Mouse (Mus musculus) spleen, adult 18-20 months (tissue): Measurements from ENCODE around the gene Gusb.
A peak's percentile ranks its signal among the peaks of the same experiment; 100 is the strongest.

ENCODE experiments used
- DNase-seq, 2 experiments: peaks; one replicate each; pipeline ENCODE4 v3.0.0; 2022; ENCODE audit warnings: mixed read lengths in 2 of 2

Gusb gene

DNA sequence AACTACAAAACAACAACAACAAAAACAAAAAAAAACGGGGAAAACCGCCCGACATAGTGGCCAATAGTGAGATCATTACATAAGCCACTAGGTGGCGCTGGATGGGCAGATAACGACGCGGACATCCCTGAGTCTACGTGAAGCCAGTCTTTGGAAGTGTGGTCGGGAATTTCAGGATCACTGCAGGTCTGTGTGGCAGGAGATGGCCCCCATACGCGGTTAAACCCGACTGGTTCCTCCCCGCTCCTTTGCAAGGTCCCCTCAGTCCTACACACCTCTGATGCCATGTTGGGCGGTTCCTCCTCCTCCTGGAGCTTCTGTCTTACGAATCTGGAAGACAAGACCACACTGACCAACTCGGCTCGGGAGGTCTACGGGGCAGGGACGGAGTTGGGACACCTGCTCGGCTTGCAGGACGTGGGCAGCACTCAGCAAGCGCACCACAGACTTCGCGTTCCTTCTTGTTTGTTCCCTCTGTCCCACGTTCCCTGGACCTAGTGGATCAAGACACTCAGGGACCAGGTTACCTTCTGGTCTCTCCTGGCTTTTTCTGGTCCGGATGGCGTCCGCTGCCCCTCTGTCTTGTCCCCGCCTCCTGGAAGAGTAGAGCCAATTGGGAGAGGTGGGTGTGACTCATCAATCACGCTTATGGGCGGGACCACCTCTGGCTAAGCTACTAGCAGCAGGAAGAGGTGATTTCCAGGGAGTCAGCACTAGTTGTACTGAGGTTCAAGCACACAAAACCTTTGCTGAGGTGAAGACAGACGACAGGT is 21.1 kb upstream of the Gusb start:
- peak; percentile 69 to 70 for DNase-seq

DNA sequence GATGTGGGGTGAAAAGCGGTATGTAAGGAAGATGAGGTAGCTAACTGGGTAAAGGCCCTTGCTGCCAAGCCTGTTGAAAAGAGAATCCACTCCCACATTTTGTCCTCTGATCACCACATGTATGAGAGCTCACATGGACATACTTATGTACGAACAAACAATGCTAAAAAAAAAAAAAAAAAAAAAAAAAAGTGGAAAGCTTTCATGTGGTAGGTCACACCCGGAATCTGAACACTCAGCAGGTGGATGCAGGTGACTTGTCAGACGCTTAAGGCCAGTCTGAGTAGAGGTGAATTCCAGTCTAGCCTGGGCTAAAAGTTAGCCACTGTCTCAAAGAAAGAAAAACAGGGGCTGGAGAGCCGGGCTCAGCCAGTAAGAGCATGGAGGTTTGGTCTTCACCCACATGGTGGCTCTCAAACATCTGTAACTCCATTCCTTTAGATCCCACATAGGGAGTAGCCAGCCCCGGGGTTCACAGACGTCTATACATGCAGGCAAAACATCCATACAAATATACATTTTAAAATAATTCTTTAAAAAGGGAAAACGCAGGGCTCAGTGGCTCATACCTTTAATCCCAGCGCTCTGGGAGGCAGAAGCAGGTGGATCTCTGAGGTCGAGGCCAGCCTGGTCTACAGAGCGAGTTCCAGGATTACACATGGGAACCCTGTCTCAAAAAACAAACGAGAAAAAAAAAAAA is 20.4 kb upstream of the Gusb start:
- DNase-seq: no peak

DNA sequence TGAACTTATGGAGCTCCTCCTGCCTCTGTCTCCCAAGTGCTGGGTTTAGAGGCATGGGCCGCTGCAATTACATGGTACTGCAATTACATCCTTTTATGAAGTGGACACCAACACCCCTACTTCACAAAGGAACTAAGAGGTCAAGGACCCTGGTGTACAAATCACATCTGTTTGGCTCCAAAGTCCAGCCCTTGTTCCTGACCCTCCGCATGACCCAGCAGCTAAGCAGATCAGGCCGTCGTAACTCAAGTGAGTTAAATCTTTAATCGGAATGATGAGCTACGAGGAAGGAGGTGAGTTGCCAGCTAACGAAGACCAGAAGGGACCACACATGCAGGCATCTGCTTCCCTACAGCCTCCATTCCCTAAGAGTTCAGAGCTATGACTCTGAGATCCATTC is 19.5 kb upstream of the Gusb start:
- DNase-seq: no peak

DNA sequence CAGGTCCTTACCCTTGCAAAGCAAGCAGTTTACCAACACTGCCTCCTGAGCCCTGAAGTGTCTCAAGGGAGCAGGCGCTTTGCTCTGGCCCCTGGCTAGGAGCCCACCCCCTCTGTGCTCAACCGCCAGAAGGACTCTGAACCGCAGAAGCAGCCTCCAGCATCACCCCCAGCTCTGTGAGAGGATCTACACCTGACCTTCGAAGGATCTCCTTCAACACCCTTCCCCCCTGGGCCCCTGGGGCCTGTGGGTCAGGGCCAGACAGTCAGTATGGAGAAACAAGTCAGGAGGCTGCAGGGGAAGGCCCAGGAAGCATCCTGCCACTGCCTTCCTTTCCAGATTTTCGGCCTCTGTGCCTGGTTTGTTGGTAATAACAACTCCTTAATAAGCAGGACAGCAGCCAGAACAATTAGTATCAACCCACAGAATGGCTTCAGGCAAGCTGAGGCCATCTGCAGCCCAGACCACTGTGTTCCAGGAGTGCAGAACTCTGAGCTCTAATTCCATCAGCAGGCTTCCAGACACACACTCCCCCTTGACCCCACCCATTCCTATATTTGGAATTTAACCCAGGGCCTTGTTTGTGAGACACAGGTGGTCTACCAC is 18.6 kb upstream of the Gusb start:
- DNase-seq: no peak

DNA sequence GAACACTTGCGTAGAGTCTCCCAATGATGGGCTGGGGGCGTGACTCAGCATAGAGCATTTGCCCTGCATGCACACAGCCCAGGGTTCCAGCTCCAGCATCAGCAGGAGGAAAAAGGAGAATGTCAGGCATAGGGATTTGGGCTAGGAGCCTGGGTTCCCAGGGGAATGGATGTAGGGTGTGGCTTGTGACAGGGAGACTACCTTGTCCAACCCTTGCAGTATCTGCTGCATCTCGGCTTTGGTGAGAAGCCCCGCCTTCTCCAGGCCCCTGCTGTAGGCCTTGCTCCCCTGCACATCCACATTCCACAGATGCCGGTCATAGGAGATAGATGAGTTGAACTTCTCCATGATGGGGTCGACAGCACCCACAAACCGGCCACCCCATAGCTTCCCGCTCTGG is 16.6 kb upstream of the Gusb start:
- DNase-seq: no peak

DNA sequence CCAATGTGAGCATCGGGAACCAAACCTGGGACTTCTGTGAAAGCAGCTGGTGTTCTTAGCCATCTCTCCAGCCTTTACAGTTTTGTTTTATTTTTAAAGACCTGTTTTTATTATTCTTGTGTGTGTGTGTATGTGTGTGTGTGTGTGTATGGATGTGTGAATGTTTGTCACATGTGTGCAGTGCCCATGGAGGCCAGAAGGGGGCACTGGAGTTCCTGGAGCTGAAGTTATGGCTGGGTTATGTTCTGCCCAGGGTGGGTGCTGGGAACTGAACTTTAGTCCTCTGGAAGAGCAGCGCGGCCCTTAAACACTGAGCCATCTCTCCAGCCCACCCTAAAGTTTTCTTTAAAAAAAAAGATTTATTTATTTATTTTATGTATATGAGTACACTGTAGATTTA is 12.3 kb upstream of the Gusb start:
- no peak for DNase-seq

DNA sequence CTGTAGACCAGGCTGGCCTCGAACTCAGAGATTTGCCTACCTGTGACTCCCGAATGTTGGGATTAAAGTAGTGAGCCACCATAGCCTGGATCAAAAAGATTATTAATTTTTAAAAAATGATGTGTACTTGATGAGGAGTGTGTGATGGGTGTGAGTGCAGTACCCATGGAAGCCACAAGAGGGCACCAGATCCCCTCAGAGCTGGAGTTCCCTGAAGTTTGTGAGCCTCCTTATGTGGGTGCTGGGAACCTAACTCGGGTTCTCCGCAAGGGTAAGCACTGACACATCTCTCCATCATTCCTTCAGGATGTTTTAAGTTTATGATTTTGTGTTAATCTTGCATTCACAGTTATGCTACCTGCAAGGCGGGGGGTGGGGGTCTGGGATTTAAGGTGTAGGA is 8.1 kb upstream of the Gusb start:
- no peak for DNase-seq

DNA sequence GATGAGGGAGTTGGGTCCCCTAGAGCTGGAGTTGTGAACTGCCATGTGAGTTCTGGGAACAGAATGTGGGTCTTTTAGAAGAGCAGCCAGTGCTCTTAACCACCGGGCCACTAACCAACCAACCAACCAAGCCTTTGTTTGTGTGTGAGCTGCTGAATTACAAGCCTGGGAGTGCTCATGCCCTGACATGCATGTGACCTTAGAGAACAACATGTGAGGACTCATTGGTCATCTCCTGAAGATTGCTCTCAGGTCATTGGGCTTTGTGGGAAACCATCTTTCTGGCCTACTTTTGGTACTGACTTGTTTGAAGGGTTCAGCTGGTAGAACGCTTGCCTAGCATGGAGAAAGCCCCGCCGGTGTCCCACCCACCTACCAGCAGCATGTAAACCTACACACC is 6.9 kb upstream of the Gusb start:
- no peak for DNase-seq

DNA sequence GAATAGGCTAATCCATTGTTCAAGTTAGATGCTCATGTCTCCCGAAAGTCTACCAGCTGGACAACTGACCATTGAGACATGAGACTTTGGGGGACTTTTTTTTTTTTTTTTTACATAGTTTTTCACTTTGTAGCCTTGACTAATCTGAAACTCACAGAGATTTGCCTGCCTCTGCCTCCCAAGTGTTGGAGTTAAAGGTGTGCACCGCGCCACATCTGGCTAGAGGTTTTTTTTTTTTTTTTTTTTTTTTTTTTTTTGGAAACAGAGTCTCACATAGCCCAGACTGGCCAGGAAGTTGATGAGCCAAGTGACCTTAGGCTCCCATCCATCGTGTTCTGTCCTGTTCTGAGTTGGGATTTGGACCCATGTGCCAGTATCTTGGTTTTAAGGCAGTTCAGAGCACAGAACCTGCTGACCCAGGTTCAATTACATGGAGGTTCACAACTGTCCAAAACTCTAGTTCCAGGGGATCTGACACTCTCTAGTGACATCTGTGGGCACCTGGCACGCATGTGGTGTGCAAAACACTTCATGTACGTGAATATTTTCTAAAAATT is 5.3 kb upstream of the Gusb start:
- no peak for DNase-seq

DNA sequence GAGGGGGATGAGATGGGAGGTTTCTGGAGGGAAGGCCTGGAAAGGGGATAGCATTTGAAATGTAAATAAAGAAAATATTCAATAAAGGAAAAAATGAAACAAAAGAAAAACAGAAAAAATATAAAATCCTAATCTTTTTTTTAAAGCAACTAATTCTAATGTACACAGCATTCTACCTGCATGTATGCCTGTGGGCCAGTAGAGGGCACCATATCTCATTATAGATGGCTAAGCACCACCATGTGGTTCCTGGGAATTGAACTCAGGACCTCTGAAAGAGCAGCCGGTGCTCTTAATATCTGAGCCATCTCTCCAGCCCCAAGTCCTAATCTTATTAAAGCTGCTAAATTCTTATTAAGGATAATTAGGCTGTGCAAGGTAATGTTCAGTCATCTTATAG is 4.5 kb upstream of the Gusb start:
- DNase-seq: no peak

DNA sequence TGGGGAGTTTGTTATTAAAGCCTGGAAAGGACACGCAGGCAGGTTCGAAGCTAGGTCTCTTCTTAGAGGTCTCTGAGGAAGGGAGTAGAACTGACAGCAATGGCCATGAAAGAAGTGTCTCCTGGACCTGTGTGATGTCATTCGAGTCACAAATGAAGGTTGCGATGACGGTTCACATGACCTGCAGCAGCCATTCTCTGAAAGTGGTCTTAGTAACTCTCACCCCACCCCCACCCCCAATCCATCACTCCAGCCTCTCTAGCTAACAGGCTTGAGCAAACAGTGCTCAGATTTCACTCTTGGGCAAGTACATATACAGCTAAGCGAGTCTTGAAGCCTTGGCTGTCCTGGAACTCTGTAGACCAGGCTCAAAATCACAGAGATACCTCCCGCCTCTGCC is 380 bp upstream of the Gusb start:
- DNase-seq: no peak

DNA sequence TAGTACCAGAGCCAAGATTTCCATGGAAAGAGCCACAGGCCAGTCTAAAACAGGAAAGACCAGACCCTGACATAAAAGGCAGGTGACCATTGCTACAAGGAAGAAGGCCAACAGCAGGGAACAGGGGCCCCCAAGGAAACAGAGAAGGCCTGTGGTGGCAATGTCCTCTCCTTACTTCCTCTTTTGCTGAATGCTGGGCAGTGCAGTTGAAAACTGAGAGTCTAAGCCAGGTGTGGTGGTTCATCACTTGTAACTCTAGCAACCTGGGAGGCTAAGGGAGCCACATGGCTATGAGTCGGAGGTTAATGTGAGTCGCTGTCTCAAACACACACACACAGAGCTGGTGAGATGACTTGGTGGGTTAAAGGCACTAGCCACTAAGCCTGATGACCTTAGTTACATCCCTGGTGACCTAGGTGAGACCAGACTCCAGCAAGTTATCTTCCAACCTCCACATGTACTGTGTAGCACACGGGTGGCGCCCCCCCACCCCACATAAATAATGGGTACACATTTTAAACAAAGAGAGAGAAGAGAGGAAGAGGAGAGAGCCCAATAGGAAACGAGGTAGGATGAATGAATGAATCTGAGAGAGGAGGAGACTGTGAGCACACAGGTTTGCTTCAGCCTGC is 1.4 kb downstream of the Gusb start:
- DNase-seq: peak in 1 of 2 experiments; percentile 10

DNA sequence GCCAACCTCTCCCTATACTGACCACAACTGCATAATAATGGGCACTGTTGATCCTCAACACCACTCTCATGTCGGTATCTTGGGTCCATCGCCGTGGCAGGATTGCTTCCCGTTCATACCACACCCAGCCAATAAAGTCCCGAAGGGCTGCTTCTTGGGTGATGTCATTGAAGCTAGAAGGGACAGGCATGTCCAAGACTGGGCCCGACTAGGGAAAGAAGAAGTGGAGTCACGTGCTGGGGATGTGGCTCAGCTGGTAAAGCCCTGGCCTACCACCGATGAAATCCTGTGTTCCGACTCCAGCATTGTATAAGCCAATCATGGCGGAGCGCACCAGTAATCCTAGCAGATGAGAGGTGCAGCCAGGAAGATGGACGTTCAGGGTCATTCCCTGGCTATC is 2.1 kb downstream of the Gusb start:
- no peak for DNase-seq

DNA sequence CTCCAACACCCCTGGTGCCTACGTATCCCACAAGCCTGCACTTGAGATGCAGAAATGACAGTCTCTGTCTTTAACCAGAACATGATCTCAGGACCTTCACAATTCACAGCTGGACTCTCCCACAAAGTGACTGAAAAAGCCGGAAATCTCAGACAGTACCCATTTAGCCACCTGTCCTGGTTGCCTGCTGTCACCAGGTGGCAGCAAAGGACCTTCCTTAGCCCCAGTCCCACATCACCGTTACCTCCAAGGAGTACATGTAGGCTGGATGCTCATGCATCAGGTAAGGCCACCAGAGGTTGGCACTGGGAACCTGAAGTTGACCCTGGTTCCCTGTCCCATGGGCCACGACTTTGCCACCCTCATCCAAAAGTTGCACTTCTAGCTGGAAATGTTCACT is 3.8 kb downstream of the Gusb start:
- peak; percentile 38 to 58 for DNase-seq

DNA sequence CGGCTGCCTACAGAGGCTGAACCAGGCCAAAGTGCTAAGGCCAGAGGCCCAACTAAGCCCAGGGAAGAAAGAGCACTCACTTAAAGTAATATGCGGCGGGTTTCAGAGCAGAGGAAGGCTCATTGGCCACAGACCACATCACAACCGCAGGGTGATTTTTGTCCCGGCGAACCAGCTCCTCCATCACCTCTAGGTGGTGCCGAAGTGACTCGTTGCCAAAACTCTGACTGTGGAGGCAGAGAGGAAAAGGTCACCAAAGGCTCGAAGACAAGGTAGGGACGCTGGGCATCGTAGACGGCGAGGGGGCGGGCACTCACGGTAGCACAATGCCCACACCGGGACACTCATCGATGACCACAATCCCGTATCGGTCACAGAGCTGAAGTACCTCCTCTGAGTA is 5.1 kb downstream of the Gusb start:
- DNase-seq: no peak

DNA sequence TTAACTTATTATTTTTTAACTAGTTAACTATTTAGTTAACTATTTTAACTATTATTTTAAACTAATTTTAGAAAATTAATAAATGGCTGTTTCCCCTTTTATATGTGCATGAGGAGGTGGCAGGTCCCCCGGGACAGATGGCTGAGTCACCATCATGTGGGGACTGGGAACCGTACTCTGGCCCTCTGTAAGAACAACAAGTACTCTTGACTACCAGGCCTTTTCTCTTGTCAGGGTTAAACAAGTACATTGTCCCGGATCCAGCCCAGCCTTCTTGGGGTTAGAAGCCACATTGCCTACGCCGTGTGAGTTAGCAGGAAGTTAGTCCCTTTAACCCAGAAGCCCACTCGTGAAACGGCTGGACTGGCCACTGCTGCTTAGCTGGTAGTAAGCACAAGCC is 7.9 kb downstream of the Gusb start:
- DNase-seq: no peak

DNA sequence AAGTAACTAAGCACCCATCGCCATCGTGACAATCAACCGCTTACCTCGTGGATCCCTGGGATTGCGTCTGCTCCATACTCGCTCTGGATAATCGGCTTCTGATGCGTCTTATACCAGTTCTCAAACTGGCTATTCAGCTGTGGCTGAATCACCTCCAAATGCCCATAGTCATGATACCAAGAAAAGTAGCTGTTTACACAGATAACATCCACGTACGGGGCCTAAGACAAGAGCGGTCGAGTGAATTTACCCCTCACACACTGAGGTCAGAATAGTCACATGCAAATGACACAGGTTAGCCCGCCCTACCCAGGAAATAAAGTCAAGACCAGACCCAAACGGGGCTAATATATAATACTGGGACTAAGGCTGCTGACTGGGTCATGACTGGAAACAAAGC is 9.5 kb downstream of the Gusb start:
- DNase-seq: no peak

DNA sequence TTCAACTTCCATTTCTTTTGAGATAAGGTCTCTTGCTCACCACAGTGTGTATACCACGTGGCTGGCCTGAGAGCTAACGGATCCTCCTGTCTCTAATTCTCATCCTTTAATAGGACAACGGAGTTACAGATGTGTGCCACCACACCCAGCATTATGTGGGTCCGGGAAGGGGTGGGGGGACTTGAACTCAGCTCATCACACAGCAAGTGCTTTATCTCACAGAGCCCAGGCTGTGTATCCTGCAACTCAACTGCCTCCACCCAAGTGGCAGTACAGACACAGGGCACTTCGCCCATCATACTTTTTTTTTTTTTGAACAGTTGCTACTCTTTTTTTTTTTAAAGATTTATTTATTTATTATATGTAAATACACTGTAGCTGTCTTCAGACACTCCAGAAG is 11.0 kb downstream of the Gusb start:
- no peak for DNase-seq

DNA sequence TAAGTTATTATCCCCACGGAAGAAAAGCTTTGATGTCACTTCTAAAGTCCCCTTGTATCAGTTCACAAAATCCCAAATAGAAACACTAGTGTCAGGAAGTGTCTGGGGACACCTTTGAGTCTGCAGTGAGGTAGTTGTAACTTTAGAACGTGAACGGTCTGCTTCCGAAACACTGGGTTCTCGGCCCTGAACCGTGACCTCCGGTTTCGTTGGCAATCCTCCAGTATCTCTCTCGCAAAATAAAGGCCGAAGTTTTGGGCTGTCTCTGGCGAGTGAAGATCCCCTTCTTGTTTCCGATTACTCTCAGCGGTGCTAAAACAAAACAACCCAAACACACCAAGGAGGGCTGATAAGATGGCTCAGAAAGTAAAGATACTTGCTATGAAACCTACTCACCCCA is 13.5 kb downstream of the Gusb start:
- DNase-seq: no peak

DNA sequence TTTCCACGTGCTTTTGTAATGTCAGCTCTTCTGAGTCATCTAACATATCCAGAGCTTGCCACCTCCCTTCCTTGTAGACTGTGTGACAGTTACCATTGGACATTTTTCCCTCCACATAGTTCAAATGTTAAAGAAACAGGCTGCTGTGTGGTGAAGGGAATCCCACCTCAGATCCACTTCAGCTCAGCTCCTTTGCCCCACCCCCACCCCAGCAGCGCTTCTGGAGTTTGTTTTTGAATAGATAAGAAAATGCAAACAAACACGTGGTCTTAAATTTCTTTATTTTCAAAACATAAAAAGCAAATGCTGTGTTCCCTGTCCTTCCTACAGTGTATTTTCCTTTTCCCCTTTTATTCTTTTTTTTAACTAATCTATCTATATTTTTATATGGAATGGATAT is 22.6 kb downstream of the Gusb start:
- no peak for DNase-seq

DNA sequence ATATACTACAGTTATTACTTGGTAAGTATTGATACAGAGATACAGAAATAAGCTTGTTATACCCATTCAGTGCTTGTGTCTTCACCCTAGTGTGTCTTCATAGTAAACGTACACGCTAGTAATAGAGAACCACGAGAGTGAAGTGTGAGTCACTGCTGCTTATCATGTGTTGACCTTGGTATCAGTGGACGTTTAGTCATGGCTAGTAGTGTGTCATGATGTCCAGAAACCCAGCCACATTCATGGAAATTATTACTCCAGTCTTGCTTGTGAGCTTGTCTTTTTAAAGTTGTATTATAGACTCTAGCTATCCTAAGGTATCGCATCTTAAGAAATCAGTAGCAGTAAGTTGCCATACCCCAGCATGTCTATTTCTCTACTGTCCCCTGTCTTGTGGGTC is 24.2 kb downstream of the Gusb start:
- DNase-seq: no peak

DNA sequence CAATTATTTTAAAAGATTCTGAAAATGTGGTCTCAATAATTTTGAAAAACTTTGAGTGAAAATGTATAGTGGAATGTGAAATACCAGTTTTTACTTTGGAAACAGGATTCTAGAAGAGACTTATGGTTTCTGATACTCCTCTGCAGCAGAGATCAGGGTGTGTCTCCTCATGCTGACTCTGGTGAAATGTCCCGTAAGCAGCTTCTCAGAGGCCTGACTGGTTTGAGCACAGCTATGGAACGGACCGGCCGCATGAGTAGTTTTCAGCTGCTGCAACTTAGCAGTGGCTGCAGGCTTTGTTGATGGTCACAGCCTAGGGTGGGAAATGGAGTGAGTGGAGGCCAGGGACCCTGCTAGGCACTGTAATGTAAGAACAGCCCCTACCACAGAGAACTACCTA is 25.1 kb downstream of the Gusb start:
- DNase-seq: no peak

DNA sequence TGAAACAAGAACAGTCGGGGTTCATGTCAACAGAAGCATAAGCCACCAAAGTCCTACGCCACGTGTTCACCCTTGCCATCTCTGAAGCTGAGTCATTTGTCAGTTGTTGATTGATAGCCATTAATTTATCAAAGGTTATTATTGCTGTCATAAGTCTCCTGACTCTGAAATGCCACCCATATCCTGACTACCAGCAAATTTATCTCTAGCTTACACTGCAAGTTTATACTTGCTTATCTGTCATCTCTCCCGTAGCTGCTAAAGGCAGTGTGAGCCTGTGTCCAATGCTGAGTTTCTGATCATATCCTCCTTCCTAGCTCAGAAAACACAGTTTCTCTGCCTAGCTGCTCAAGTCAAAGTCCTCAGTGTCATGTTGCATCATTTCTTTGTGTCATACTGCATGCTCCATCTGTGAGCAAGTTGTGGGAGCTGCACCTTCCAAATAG is 28.0 kb downstream of the Gusb start:
- DNase-seq: no peak

DNA sequence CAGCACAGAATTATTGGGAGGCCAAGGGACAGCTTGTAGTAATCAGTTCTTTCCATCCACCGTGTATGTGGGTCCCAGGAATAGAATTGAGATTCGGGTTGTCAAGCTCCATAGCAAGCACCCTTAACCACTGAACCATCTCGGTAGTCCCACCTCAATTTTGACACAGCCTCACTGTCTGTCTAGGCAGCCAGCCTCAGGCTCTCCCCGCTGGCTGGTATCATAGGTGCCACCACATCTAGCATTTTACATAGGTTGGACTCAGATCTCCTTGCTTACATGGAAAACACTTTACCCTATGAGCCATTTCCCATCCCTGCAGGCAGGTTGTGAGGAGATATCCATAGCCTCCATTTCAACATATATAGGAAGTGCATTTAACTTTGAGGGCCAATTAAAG is 28.5 kb downstream of the Gusb start:
- no peak for DNase-seq
